Mouse (Mus musculus) granulocyte monocyte progenitor cell, adult 5-6 weeks (primary cell): ENCODE results near the gene Rbl1. TPM values are rescaled to one million over a fixed set of nuclear protein-coding genes. Genes with fewer than 3 reads are reported as not detected.

Source experiments
- ATAC-seq: replicated peaks from 2 replicates; pipeline ENCODE4 v1.8.0; 2016; ENCODE audit warnings: mild to moderate bottlenecking, moderate TSS enrichment, inconsistent platforms; ENCODE audit not compliant: poor library complexity, severe bottlenecking
- total RNA-seq, 2 experiments: library from RNA; stranded (forward) in 1 of 2; stranded (reverse) in 1 of 2; fragments of 200-712, 200-1000 nt in 1 of 2; fragments of >200 nt in 1 of 2; fragmentation: Nextera tagmentation in 1 of 2; gene quantifications; 2 replicates each; pipeline ENCODE4 v1.2.3; 2014 to 2017

The Rbl1 gene
- total RNA-seq, 2 experiments from 2014 or later, result 58.6 to 80.7 TPM

- peak; percentile 77 for ATAC-seq
These were observed 69.3 kb downstream of the Rbl1 start, which contains the start of gene Samhd1 for GRCm38 (mm10) chr2:157135014-157135413. Gene Samhd1, minus strand, starts transcription at chr2:157135265.

- ATAC-seq, result 0 out of 2 replicates have a peak, but pooled peaks have one; percentile 8
These were observed 69.8 kb downstream of the Rbl1 start for GRCm38 (mm10) chr2:157134479-157134931.

GRCm38 (mm10) chr2:157133769-157134478 is 70.4 kb downstream of the Rbl1 start:
- no peak for ATAC-seq

GRCm38 (mm10) chr2:157132686-157133540 is 71.4 kb downstream of the Rbl1 start:
- ATAC-seq, result no peak

- ATAC-seq, result no peak
These were observed 72.2 kb downstream of the Rbl1 start for GRCm38 (mm10) chr2:157132086-157132485.

GRCm38 (mm10) chr2:157130813-157131514 is 73.4 kb downstream of the Rbl1 start:
- ATAC-seq, result no peak

- ATAC-seq, result peak; percentile 54
These were observed 74.7 kb downstream of the Rbl1 start for GRCm38 (mm10) chr2:157129601-157130164.

GRCm38 (mm10) chr2:157129096-157129495 is 75.2 kb downstream of the Rbl1 start:
- ATAC-seq, result peak; percentile 65

- no peak for ATAC-seq
These were observed 76.3 kb downstream of the Rbl1 start for GRCm38 (mm10) chr2:157128072-157128471.

- ATAC-seq, result no peak
These were observed 77.0 kb downstream of the Rbl1 start for GRCm38 (mm10) chr2:157127370-157127769.

- no peak for ATAC-seq
These were observed 79.1 kb downstream of the Rbl1 start for GRCm38 (mm10) chr2:157125246-157125645.

- ATAC-seq, result no peak
These were observed 82.6 kb downstream of the Rbl1 start for GRCm38 (mm10) chr2:157121766-157122165.

- ATAC-seq, result no peak
These were observed 85.3 kb downstream of the Rbl1 start for GRCm38 (mm10) chr2:157119075-157119474.

- ATAC-seq, result no peak
These were observed 85.8 kb downstream of the Rbl1 start for GRCm38 (mm10) chr2:157118556-157118955.

GRCm38 (mm10) chr2:157116964-157117363 is 87.4 kb downstream of the Rbl1 start:
- ATAC-seq, result peak; percentile 63; the same call in 1 of the 2 replicates

- ATAC-seq, result peak; percentile 81
These were observed 96.1 kb downstream of the Rbl1 start for GRCm38 (mm10) chr2:157108236-157108635.

- ATAC-seq, result no peak
These were observed 99.9 kb downstream of the Rbl1 start for GRCm38 (mm10) chr2:157104454-157104853.

GRCm38 (mm10) chr2:157102256-157102655 is 102.1 kb downstream of the Rbl1 start:
- no peak for ATAC-seq

GRCm38 (mm10) chr2:157101650-157102049 is 102.7 kb downstream of the Rbl1 start:
- no peak for ATAC-seq

GRCm38 (mm10) chr2:157100319-157100605 is 104.1 kb downstream of the Rbl1 start:
- ATAC-seq, result no peak
